Mouse (Mus musculus): ENCODE data around the gene Fam198a.

Gene Fam198a

DNA sequence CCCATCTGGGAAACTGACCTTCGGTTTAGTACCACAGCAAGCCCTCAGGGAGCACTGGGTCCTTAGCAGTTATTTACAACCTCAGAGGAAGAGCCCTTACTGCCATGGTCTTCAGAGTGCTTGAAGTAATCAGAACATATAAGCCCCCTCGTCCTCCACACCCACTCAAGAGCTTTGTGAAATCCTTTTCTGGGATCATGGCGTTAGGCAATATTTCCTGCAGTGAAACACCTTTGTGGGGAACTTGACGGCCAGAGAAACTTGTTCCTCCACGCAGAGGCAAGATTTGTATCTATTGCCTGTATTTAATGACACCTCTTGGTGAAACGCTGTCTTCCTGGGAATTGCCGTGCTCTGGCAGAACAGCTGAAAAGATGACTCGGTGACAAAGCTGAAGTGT lies 24.8 kb upstream of the Fam198a start:
- in situ Hi-C loops (cut with MseI, MboI): no loop called here

DNA sequence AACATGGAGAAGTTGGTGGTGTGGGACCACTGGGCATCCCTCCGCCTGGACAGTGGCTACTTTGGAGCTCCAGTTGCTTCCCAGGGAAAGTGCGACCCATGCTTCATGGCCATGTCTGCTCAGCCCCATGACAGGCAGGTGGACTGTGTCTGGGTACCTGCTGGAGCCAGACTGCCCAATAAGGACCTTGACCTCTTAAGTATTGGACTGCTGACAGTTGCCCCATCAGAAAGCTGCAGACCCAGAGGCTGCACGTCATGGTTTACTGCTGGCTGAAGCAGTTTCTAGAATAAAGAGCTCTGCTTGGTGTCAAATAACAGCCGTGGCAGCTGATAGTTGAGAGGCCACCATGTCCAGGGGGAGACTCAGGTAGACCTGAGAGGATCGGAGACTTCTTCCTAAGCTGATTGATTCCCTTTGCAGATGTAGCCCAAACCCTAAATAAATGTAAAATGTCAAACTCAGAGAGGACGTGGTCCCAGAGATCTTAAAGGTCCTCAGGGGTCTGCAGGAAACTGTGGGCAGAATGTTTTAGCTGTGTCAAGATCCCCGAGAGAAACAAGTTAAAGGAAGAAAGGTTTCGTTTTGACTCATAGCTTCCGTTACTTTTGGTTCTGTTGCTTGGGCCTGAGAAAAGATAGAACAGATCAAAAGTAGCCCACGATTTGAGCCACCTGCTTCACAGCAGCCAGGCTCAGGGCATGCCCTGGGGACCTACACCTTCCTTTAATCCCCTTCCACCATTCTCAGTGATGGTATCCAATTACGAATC lies 24.0 kb upstream of the Fam198a start:
- in situ Hi-C loops (cut with MseI, MboI): no loop called here

DNA sequence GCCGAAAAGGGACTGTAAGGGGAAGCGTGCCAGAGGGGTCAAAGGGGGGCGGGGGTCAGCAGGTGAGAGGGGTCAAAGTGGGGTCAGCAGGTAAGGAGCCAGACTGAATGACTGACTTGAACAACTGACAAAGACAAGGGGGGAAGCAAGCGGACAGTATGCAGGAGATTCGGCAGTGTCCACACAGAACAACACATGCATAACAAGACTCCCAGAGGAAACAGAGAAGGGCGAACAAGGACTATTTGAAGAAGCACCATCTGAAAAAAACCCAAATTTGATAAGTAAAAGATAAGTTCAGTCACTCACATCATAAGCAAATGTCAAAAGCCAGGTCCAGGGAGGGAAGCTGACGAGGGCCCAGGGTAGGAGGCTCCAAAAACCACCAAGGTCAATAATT lies 23.1 kb upstream of the Fam198a start:
- in situ Hi-C loops (cut with MseI, MboI): no loop called here

DNA sequence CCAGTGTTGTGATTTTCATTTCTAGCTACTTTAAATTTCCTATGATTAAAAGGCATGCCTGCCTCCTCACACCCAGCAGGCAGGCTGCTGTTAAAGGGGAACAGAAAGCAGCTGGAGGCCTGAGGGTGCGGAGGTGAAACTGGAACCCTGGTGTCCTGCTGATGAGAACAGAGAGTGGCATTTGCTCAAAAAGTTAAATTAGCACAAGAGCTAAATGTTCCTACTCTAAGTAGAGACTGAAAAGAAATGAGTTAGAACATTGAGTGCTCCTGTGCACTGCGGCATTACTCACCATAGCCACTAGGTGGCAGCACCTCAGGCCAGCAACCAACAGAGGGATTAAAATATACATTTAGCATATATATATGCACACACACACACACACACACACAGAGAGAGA lies 22.3 kb upstream of the Fam198a start:
- in situ Hi-C loops (cut with MseI, MboI): no loop called here

DNA sequence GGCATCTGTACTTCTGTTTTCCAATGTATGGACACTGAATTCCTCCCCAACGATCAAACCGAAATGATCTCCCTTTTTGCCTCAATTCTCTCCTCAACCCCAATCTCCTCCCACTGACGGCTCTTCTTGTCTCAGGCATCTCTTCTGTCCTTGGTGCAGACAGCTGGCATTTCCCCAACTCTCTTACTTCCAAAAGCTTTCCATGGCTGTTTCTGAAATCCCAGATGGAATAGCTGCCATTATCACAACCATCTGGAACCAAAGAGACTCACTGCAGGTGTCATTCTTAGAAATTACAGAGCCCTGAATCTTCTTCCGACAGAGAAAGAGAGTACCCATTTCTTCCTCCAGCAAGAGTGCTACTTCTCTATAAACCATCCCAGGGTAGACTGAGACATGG lies 15.9 kb upstream of the Fam198a start:
- in situ Hi-C loops (cut with MseI, MboI): no loop called here

DNA sequence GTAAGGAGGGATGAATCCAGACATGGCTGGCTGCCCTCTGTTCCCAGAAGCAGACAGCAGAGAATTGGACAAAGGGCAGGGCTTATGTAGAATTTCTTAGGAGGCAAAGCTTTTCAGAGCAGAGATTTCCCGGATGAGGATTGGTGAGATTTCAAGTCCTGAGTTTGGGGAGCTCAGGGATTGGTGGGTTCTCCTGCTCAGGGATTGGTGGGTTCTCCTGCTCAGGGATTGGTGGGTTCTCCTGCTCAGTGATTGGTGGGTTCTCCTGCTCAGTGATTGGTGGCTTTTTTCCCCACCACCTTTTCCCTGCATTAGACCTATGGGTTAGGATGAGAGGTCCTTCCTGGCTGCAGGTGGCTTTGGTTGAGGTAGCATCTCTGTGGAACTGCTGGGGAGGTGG lies 13.8 kb upstream of the Fam198a start:
- in situ Hi-C loops (cut with MseI, MboI): no loop called here

DNA sequence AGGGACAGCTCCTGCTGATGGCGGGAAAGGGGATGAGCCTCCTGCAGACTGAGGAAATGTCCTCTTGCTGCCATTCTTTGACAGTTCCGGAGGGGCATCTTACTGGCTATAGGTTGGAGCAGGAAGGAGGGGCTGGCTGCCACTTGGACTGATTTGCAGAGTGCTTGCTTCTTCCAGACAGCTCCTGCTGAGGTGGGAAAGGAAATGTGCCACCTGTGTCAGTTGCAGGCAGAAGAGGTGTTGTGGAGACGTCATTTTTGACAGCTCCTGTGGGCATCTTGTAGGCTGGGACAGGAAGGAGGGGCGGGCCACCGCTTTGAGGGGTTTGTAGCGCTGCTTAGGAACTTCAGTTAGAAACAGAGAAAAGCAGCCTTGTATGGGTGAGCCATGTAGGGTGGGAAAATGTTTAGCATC lies 13.3 kb upstream of the Fam198a start:
- in situ Hi-C loops (cut with MseI, MboI): no loop called here

DNA sequence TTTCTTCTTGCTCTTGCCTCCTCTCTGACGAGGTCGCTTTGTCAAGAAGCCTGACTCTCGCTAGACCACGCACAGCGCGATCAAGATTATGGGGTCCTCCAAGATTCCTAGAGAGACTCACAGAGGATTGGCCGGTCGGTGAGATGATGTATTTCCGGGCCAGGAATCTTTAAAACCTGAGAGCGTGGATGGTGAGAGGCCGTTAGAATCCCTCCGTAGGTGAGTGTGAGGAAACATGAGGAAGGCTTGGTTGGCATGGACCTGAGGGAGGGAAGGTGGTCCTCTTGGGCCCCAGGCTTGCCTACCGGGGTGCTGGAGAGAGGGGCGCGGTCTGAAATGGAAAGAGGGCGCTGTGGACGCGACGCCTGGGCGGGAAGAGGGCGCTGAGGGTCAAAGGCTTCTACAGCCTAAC lies 12.8 kb upstream of the Fam198a start:
- in situ Hi-C loops (cut with MseI, MboI): no loop called here

DNA sequence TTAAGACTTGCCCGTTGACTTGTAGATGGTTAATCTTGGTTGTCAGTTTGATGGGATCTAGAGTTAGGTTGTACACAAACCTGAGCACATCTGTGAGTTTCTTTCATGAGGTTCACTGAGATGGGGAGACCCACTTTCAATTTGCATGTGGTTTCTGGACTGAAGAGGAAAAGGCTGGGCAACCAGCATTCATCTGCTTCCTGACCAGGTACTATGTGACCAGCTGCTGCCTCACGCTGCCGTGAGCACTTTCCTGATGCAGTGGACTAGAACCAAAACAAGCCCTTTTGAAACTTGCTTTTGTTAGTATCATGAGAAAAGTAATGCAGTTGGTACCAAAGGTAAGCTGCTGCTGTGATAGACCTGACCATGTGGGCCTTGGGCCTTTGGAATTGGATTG lies 7.8 kb upstream of the Fam198a start:
- in situ Hi-C loops (cut with MseI, MboI): no loop called here

DNA sequence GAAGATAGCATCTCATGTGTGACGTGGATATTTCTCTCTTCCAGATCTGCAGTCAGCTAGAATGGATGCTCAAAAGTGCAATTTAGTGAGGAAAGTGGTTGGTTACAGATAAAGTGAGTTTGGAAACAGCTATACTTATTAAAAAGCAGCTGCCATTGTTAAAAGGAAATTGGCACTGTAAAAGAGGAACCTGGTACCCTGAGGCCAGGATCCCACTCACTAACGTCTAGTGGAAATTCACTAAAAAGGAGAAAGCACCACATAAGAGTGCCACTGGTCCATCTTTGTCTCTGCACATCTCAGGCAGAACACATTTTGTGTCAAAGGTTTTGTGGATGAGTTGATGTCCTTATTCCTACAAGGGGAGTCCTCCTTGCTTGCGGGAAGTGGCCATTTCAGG lies 7.2 kb upstream of the Fam198a start:
- in situ Hi-C loops (cut with MseI, MboI): no loop called here

DNA sequence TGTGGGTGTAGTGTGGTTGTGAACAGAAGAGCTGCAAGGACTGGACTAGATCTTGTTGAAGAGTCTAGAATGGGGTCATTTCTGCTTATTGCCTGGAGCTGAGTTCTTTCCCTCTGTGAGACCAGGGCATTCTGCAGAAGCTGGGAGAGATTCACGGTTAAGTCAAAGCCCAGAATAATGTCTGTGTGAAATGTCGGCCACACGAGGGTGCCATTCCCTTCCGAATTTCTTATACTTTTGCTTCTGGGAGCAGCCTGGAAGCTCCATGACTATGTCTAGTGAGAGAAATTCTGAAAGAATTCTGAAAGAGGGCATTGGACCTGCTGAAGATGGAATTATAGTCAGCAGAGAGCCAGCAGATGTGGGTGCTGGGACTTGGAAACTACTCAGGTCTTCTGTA lies 3.0 kb upstream of the Fam198a start:
- in situ Hi-C loops (cut with MseI, MboI): no loop called here

DNA sequence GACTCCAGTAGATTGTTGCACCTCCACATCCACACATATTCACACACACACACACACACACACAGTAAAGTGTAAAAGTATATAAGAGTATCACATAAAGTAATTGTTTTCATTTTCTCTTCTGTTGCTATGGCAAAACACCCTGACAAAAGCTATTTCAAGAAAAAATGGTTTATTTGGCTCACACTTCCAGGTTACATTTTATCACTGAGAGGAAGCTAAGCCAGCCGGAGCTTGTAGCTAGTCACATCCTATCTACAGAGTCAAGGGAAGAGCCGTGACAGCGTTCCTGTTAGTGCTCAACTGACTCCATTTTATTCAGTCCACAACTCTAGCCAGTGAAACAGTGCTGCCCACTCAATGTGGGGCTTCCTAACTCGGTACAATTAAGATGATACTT lies 2.4 kb upstream of the Fam198a start:
- in situ Hi-C loops (cut with MseI, MboI): no loop called here

DNA sequence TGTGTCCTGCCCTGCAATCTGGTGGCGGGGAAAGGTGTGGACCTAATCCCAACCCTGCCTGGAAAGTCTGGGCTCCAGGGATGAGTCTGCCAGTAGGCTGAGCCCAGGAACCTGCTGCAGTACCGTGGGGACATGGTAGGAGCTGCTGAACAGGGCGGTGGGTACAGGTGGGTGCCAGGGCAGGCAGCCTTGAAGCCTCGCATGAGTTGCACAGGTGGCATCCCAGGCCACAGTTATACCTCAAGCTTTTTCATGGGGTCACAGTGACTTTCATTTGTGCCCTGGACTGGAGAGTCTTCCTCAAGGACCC lies 281 bp downstream of the Fam198a start:
- in situ Hi-C loops (cut with MseI, MboI): no loop called here

DNA sequence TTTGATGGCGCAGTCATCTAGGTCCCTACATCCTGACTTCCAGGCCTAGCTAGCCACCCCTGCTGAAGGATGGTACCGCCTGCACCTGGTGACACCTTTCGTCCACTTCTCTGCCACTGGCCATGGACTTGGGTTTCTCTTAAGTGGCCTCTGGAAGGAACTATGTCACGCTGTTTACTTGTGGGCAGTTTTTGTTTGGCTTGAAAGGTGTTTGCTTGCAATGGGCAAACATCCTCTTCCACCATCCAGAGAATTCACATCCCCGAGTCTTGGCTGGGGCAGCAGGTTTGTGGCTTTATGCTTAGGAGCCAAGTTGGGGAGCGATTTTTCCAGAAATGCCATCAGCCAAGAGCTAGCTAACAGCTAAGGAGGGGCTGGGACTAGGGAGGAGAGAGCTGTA lies 1.8 kb downstream of the Fam198a start:
- in situ Hi-C loops (cut with MseI, MboI): no loop called here

DNA sequence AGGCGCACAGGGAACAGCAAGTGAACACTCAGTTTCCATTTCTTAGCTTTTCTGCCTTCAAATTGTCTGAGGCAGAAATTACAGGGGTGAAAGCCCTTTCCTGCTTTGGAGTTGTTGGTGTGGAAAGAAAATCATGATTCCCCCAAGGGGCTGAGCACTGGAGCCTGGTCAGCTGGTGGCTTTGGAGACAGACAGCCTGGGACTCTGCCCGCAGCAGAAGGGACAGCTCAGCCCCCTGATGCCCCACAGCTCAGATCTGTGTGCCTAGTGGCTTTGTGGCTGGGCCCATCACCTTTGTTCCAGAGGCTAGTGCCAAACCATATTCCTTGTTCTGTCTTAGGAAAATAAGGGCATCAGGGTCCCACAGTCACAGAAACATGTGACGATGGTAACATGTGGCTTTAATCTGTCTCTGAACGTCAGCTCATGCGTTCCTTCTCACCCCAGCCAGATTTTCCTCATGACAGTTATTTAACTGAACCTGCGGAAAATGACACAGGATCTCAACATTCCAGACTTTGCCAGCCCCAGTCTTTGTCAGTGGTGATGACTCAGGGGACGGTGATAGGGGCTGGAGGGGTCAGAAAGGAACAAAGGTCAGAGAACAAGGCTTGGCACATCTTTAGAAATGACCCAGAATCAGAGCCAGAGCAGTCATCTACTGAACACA lies 9.3 kb downstream of the Fam198a start:
- in situ Hi-C loops (cut with MseI, MboI): no loop called here

DNA sequence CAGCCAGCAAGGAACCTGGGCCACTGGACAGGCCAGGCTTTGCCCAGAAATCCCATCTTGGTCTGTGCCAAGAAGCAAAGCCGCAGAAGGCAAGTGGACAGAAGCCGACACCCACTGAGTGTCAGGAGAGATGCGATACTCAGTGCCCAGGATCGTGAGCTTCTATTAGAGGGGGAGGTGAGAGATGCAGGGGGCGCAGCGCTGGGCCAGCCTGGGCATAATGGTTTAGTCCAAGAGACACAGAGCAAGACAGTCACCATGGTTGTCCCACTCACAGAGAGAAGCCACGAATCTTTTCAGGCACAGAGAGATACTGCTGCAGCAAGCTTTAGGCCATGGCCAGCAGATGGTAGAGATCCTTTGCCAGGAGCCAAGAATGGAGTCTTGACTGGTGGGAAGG lies 14.2 kb downstream of the Fam198a start:
- in situ Hi-C loops (cut with MseI, MboI): no loop called here

DNA sequence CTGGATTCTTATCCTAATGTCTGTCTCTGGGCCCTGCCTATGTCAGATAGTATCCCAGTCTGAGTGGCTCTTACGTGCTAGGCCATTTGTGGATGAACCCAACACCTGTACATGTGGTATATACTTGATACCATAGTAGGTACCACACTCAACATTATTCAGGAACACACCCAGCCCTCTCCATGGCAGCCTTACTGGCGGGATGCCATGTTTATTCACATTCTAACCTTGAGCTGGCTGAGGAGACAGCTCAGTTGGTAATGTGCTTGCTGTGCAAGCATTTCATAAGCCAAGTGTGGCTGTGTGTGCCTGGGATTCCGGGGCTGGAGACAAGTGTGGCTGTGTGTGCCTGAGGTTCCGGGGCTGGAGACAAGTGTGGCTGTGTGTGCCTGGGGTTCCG lies 17.5 kb downstream of the Fam198a start:
- in situ Hi-C loops (cut with MseI, MboI): no loop called here

DNA sequence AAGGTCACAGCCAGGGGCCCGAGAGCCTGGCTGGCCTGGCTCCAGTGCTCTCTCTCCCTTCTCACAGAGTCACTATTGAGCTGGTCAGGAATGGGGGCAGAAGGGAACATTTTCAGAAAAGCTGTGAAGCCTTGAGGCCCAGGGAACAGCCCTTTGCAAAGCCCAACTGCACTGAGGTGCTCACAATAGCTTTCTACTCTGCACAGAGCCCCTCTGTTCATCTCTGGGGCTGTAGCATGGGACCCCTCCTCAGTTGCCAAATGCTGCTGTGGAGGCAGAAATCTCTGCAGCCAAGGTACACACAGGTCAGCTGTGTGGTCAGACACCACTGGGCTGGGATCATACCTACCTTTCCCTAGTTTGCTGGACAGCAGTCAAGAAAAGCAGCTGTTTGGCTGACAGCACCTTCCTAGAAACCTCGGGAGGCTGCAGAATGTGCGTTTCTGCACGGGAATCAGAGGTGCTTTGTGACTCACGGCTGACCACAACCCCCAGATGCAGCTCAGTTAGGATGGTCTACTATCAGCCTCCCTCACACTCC lies 19.1 kb downstream of the Fam198a start:
- in situ Hi-C loops (cut with MseI, MboI): no loop called here

DNA sequence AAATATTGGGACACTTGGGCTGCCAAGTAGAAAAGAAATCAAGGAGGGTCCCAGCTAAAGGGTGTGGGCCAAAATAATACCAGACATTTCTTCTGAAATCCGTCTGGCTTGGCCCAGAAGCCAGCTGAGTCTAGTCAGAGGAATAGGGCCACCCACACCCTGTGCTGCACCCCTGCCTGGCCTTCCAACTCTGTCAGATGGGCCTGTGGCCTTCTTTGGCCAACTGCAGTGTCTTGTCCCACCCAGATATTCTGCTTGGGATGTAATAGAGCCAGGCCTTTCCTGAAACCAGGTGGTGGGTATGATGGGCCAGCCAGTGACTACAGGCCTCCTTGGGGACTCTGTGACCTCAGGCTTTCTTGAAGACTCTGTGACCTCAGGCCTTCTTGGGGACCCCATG lies 22.4 kb downstream of the Fam198a start:
- in situ Hi-C loops (cut with MseI, MboI): no loop called here

DNA sequence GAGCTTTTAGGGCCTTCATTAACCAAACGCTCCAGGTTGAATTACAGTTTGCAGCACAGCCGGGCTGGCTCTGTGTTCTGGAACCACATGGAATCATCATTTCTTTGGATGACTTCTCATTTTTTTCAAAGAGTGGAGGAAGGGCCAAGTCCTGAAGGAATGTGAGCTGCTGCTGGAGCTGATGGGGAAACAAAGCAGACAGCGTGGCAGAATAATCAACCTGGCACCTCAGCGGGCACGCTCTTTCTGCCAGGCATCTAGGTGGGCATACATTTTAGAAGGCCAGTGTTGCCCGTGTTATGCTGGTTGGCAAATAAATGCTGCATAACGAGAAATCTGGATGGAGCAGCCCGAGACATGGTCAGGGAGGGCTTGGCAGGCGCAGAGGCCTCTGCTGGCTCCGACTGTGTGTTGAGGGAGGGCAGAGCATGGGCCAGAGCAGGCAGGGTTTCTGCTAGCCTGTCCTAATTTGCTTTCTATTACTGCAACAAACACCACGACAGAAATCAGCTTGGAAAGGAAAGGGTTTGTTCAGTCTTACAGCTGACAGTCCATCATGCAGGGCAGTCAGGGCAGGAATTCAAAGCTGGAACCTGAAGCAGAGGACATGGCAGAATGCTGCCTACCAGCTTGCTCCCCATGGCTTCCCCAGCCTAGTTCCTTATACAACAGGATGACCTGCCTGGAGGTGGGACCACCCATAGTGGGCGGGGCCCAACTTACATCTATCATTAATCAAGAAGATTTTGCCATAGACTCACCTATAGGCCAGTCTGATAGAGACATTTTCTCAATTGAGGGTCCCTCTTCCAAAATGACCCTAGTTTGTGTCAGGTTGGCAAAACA lies 23.6 kb downstream of the Fam198a start:
- in situ Hi-C loops (cut with MseI, MboI): no loop called here

DNA sequence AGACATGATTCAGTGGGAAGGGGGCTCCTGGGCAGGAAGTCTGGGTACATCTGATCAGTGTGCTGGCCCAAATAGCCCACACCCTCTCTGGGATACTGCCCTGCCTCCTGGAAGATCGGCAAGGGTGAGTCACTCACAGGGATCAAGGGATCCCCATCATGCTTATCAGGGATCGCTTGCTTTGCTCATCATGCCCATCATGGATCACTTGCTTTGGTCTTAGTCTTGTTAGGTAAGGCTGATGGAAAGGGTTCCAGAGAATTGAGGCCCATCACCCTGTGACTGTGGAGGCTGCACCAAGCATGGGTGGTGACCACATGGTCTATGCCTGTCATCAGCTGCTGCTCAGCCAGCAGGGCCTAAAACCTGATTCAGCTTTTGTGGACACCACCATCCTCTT lies 24.5 kb downstream of the Fam198a start:
- in situ Hi-C loops (cut with MseI, MboI): no loop called here

DNA sequence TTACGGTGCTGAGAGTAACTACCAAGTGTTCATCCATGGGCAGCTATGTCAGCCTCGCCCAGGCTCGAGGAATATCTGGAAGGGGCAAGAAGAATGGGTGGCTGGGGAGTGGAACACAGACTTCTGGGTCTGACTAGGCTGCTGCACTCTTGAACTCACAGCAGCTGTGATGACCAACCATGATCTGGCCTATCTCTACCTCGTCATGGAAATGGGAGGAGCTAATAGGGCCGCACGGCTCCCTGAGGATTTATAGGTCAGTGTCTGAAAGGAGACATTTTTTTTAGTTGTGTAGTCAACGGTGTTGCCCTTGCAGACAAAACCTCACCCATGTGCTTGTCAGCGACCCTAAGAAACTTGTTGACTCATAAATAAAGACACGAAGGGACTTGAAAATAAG lies 30.3 kb downstream of the Fam198a start:
- in situ Hi-C loops (cut with MseI, MboI): no loop called here
